Mouse (Mus musculus): ENCODE data around the gene Map1a.

DNA sequence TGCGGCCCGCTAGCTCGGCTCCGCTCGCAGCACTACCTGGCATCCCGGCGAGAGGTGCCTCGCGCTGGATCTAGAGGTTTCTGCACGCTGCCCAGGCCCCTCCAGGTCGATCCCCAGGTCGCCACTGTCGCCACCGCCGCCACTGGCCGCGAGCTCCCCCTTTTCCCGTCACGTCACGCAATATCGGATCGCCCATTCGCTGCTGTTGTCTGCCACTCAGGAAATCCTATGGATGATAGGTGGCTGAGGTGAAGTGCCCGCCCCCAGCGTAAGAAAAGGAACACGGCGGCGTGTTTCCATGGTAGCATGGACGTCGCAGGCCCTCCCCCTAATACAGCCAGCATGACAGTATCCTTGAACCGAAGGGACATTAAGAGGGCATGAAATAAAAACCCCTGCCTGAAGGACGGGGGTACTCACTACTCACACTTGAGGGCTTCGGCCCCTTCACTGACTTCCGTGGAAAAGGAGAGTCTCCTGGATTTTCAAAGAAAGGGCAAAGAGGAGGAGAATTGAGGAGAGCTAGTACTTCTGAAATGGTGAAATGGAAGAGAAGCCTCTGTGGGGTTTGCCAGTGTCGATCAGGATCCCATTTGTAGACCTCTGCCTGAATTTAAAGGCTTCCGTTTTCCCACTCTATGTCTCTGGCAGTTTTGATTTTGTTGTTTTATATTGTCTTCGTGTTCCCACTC is 18.0 kb upstream of the Map1a start, which contains the start of gene Trp53bp1:
- TF ChIP-seq CTCF (IDR thresholded peaks at IDR 0.05; ENCODE audit: extremely low read depth, insufficient read length, insufficient replicate concordance, low read depth, low read length) (no peak), POLR2A (IDR thresholded peaks at IDR 0.05; ENCODE audit: low read depth, low read length) (no peak)

Measured in small intestine, adult 2 months (tissue).